Comparison of ENCODE assay signal across 12 mouse cellular contexts in the genomic region with DNA sequence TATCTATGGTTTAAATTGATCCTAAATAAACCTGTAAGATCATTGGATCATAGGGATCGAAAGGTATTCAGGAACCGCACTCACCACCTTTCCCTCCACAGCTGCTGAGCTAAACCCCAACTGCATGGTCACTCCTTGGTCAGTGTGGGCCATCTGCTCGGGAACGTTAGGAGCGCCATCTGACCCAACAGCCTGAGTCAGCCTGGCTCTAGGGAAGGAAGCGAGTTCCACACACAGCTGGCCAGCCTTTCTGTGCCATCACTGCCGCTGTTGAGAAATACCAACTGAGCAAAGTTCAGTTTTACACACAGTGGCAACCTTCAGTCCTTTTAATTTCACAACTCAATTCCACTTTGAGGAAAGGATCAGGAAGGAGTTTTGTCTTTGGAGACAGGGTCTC. TPM values are rescaled to one million over a fixed set of nuclear protein-coding genes. Genes with fewer than 3 reads are reported as not detected.
DNase-seq lines count a peak whose midpoint lies in the region; ATAC-seq lines count a peak whose summit lies in the region.
"Had no signal": no experiment of that assay in that cellular context is flagged by ENCODE, and none has a peak within 500 bp of the region (broad histone marks: within the 10 kb centered on the region; RNA-seq: fewer than 3 reads in every experiment).

No protein-coding gene starts in this region.

- H3K27me3 ChIP-seq in kidney, embryonic 15.5 days = no peaks in the 10 kb centered on the region
- H3K27me3 ChIP-seq in liver, embryonic 16.5 days (ENCODE audit: control insufficient read depth, insufficient read depth, low read depth, low read length) = no peaks in the 10 kb centered on the region
- H3K27me3 ChIP-seq: midbrain, embryonic 15.5 days; neural tube, embryonic 13.5 days had no signal

- peak; percentile 49 for DNase-seq in kidney, adult 9 months
- DNase-seq in adrenal gland, postnatal 25 days = peak; percentile 26
- DNase-seq in B cell, adult 2 months = no peak
- no peak for DNase-seq in MN1 (ENCODE audit: low spot score)
- DNase-seq: heart, postnatal 4 days; right cerebral cortex, postnatal 14 days had no signal

- ATAC-seq in kidney, embryonic 15.5 days (replicated peaks; ENCODE audit: low FRiP score) = no peak
- peak; percentile 67 for ATAC-seq in liver, embryonic 16.5 days (ENCODE audit: low read depth)
- peak; percentile 55; the same call in 1 of the 2 replicates for ATAC-seq in neutrophil, adult 5-6 weeks (ENCODE audit: extremely low read depth, insufficient number of reproducible peaks, low FRiP score, poor library complexity, severe bottlenecking)
- ATAC-seq: midbrain, embryonic 15.5 days had no signal

- no peaks in the 10 kb centered on the region for H3K9me3 ChIP-seq in kidney, embryonic 15.5 days (replicated peaks)
- H3K9me3 ChIP-seq in liver, embryonic 16.5 days (replicated peaks; ENCODE audit: control insufficient read depth, low read length) = no peaks in the 10 kb centered on the region
- H3K9me3 ChIP-seq: midbrain, embryonic 15.5 days; neural tube, embryonic 13.5 days had no signal

- H3K4me3 ChIP-seq in kidney, embryonic 15.5 days (replicated peaks) = no peak overlapping the region
- H3K4me3 ChIP-seq in liver, embryonic 16.5 days (ENCODE audit: low read depth, low read length) = no peak overlapping the region
- H3K4me3 ChIP-seq: midbrain, embryonic 15.5 days; neural tube, embryonic 13.5 days had no signal

- no peaks in the 10 kb centered on the region for H3K4me1 ChIP-seq in kidney, embryonic 15.5 days
- no peaks in the 10 kb centered on the region; the same call in 1 of the 2 replicates for H3K4me1 ChIP-seq in liver, embryonic 16.5 days (ENCODE audit: control insufficient read depth, low read depth, low read length)
- H3K4me1 ChIP-seq: midbrain, embryonic 15.5 days had no signal

- H3K4me2 ChIP-seq in kidney, embryonic 15.5 days = no peak overlapping the region
- H3K4me2 ChIP-seq in liver, embryonic 16.5 days (ENCODE audit: low read depth, low read length) = no peak overlapping the region; the same call in 1 of the 2 replicates
- H3K4me2 ChIP-seq: midbrain, embryonic 15.5 days; neural tube, embryonic 13.5 days had no signal

- no peak overlapping the region for H3K27ac ChIP-seq in kidney, embryonic 15.5 days
- H3K27ac ChIP-seq in liver, embryonic 16.5 days (ENCODE audit: low read length) = no peak overlapping the region
- H3K27ac ChIP-seq: liver, embryonic 14.5 days; midbrain, embryonic 15.5 days; neural tube, embryonic 13.5 days had no signal

- WGBS in kidney, embryonic 15.5 days = 85% methylated on average over 7 of the region's 7 CpGs
- 51% methylated on average over 7 of the region's 7 CpGs for WGBS in liver, embryonic 16.5 days (ENCODE audit: insufficient replicate concordance)

- H3K36me3 ChIP-seq in kidney, embryonic 15.5 days = no peaks in the 10 kb centered on the region
- H3K36me3 ChIP-seq in liver, embryonic 16.5 days (ENCODE audit: control insufficient read depth, insufficient read depth) = no peaks in the 10 kb centered on the region
- H3K36me3 ChIP-seq: midbrain, embryonic 15.5 days; neural tube, embryonic 13.5 days had no signal

- H3K9ac ChIP-seq in kidney, embryonic 15.5 days = no peak overlapping the region
- no peak overlapping the region for H3K9ac ChIP-seq in liver, embryonic 16.5 days (ENCODE audit: low read depth, low read length)
- H3K9ac ChIP-seq: liver, embryonic 14.5 days; midbrain, embryonic 15.5 days; neural tube, embryonic 13.5 days had no signal

RNA-seq across cellular contexts. Expression of a gene that starts 31.1 kb away (rescaled TPM):
- 9.3 and 10.6 TPM in 2 replicates for polyA plus RNA-seq in kidney, embryonic 15.5 days (2015; fragmentation: Nextera tagmentation; extraction: Ambion mirVana)
- 63.4 and 70.3 TPM in 2 replicates for total RNA-seq in adrenal gland, postnatal 25 days (2021)
- polyA plus RNA-seq in liver, embryonic 16.5 days (2015; fragmentation: Nextera tagmentation; extraction: Ambion mirVana) = 4.4 and 6.6 TPM in 2 replicates
- total RNA-seq in neutrophil, adult 5-6 weeks (2017) = 38.9 and 46.2 TPM in 2 replicates

Comparison
In these comparisons a context has a peak if more than half of its experiments do, and no peak if none do; other contexts are left out.
1. DNase-seq: peak in kidney, adult 9 months (single experiment) and adrenal gland, postnatal 25 days (single experiment); none in B cell, adult 2 months (0 of 2) and MN1 (single experiment).